Mouse (Mus musculus) thymus, adult 2 months (tissue): ENCODE data around the gene Gm527.

Source experiments
- CTCF ChIP-seq: fragments of 200-500 bp; IDR thresholded peaks from 2 replicates; pipeline ENCODE4 v1.5.1; 2012; ENCODE audit warnings: mild to moderate bottlenecking, control low read depth, low read length, moderate library complexity, borderline replicate concordance; ENCODE audit not compliant: control insufficient read depth, poor library complexity, insufficient read depth; ENCODE audit errors: extremely low read depth
- POLR2A ChIP-seq: fragments of 200-500 bp; IDR thresholded peaks from 2 replicates; pipeline ENCODE4 v1.6.1; 2012; ENCODE audit warnings: mild to moderate bottlenecking, low read length, control low read depth, moderate library complexity; ENCODE audit not compliant: control insufficient read depth, poor library complexity, insufficient read depth; ENCODE audit errors: extremely low read depth

GRCm38 (mm10) chr12:64916735-64917134, 971 bp upstream of the Gm527 start:
- TF ChIP-seq POLR2A (no peak), CTCF (no peak)
